Mouse (Mus musculus): ENCODE data around the gene Snrpa. TPM values are rescaled to one million over a fixed set of nuclear protein-coding genes. Genes with fewer than 3 reads are reported as not detected.

Gene Snrpa
- polyA plus RNA-seq, 1 experiment from 2014 or later = 111 TPM

DNA sequence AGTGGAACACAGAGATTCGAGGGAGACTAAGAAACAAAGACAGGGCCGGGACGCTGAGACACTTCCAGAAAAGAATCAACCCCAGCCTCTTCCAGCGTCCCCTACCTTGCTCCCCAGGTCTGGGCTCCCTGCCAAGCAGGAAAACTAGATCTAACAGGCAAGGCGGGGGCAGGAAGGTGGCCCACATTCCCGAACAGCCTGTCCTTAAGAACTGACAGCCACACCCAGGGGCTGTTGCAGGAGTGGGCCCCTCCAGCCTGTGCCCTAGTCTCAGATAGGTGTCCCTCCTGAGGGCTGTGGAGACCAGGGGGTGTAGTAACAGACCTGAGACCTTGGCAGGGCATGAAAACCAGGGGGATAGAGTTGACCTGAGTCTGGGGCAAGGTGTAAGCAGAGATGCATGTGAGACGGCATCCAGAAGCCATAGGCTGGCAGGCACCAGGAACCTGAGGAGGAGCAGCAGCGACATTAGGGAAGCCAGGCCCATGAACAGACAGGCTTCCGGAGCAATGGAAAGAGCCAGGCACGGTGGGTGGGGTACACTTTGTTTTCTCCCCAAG, 42.8 kb downstream of the Snrpa start, which contains the start of gene Cyp2t4:
TSS of gene Cyp2t4 (plus strand) at position 510 of the 560 bp plus-strand sequence.
- peaks cover 13% of the 10 kb centered on the region for H3K36me3 ChIP-seq
- peak; percentile 47; the same call in 1 of the 2 replicates for ATAC-seq (replicated peaks; ENCODE audit: insufficient number of reproducible peaks, insufficient read depth, low FRiP score, low read depth)
- no peak within 1 kb of the TSS for H3K4me2 ChIP-seq
- no peak within 1 kb of the TSS for H3K9ac ChIP-seq
- no peak within 1 kb of the TSS; the same call in 1 of the 2 replicates for H3K27ac ChIP-seq
- no peaks in the 10 kb centered on the region for H3K9me3 ChIP-seq (replicated peaks)
- H3K27me3 ChIP-seq = no peaks in the 10 kb centered on the region
- H3K4me3 ChIP-seq = no peak within 1 kb of the TSS
- 45% methylated on average over 10 of the region's 10 CpGs for WGBS
- H3K4me1 ChIP-seq (replicated peaks) = peaks cover 5% of the 10 kb centered on the region; the same call in 1 of the 2 replicates

MicroRNA genes within 50 kb of the gene (microRNA counts, 519-probe panel; counts per million panel counts)
- not detected for microRNA mmu-miR-1191

Small RNA genes within 50 kb of the gene (microRNA-seq; reads per million reads assigned to microRNA genes)
- gene Mir1191 (3.2 reads per million, percentile 11 among the genes with 10 or more reads in this experiment), gene Mir3101 (not detected)

Other genes with a start within 250 kb of the Snrpa start
- not detected in 2 replicates for gene Cyp2a12, start 167.2 kb downstream of the Snrpa start, polyA plus RNA-seq (2015; fragmentation: Nextera tagmentation; extraction: Ambion mirVana)
- gene Cyp2f2, start 76.4 kb downstream of the Snrpa start, polyA plus RNA-seq (2015; fragmentation: Nextera tagmentation; extraction: Ambion mirVana) = 4.0 and 20.7 TPM in 2 replicates
- 0.11 TPM in 1 of 2 replicates, not detected in the other for gene Cyp2t4, start 42.6 kb downstream of the Snrpa start, polyA plus RNA-seq (2015; fragmentation: Nextera tagmentation; extraction: Ambion mirVana)
- gene Egln2, start 29.5 kb downstream of the Snrpa start, polyA plus RNA-seq (2015; fragmentation: Nextera tagmentation; extraction: Ambion mirVana) = 45.7 and 65.8 TPM in 2 replicates
- 43.0 and 52.6 TPM in 2 replicates for gene Rab4b, start 17.4 kb downstream of the Snrpa start, polyA plus RNA-seq (2015; fragmentation: Nextera tagmentation; extraction: Ambion mirVana)
- gene Gm21983, start 15.2 kb downstream of the Snrpa start, polyA plus RNA-seq (2015; fragmentation: Nextera tagmentation; extraction: Ambion mirVana) = not detected in 2 replicates
- 4.9 and 12.8 TPM in 2 replicates for gene Mia, start 15.1 kb downstream of the Snrpa start, polyA plus RNA-seq (2015; fragmentation: Nextera tagmentation; extraction: Ambion mirVana)
- 2.6 and 3.1 TPM in 2 replicates for gene BC024978, start 490 bp downstream of the Snrpa start, polyA plus RNA-seq (2015; fragmentation: Nextera tagmentation; extraction: Ambion mirVana)
- 2.4 and 2.8 TPM in 2 replicates for gene Itpkc, start 32.4 kb upstream of the Snrpa start, polyA plus RNA-seq (2015; fragmentation: Nextera tagmentation; extraction: Ambion mirVana)
- gene Coq8b, start 36.8 kb upstream of the Snrpa start, polyA plus RNA-seq (2015; fragmentation: Nextera tagmentation; extraction: Ambion mirVana) = 13.9 and 14.7 TPM in 2 replicates
- 9.2 and 13.8 TPM in 2 replicates for gene Numbl, start 62.2 kb upstream of the Snrpa start, polyA plus RNA-seq (2015; fragmentation: Nextera tagmentation; extraction: Ambion mirVana)
- gene Ltbp4, start 141.4 kb upstream of the Snrpa start, polyA plus RNA-seq (2015; fragmentation: Nextera tagmentation; extraction: Ambion mirVana) = 61.7 and 99.9 TPM in 2 replicates
- 19.8 and 29.4 TPM in 2 replicates for gene Shkbp1, start 159.7 kb upstream of the Snrpa start, polyA plus RNA-seq (2015; fragmentation: Nextera tagmentation; extraction: Ambion mirVana)
- gene Gm20479, start 161.1 kb upstream of the Snrpa start, polyA plus RNA-seq (2015; fragmentation: Nextera tagmentation; extraction: Ambion mirVana) = 0.34 TPM in 1 of 2 replicates, not detected in the other